Mouse (Mus musculus) heart, adult 8-10 months (tissue): Measurements from ENCODE around the gene Sct. TPM values are rescaled to one million over a fixed set of nuclear protein-coding genes. Genes with fewer than 3 reads are reported as not detected.
"Not testable (repeated sequence)": the region's sequence is repeated elsewhere in the genome, so short reads cannot be mapped to it uniquely, and the experiment has no call there.

ENCODE experiments used
- DNase-seq: peaks from one replicate; pipeline ENCODE4 v3.0.0; 2022; ENCODE audit warnings: low spot score
- total RNA-seq, 4 experiments: library from RNA; stranded (reverse); gene quantifications; 2 replicates each; pipeline ENCODE4 v1.2.4; 2022

Sct gene
- total RNA-seq, 4 experiments from 2014 or later: not detected

DNA sequence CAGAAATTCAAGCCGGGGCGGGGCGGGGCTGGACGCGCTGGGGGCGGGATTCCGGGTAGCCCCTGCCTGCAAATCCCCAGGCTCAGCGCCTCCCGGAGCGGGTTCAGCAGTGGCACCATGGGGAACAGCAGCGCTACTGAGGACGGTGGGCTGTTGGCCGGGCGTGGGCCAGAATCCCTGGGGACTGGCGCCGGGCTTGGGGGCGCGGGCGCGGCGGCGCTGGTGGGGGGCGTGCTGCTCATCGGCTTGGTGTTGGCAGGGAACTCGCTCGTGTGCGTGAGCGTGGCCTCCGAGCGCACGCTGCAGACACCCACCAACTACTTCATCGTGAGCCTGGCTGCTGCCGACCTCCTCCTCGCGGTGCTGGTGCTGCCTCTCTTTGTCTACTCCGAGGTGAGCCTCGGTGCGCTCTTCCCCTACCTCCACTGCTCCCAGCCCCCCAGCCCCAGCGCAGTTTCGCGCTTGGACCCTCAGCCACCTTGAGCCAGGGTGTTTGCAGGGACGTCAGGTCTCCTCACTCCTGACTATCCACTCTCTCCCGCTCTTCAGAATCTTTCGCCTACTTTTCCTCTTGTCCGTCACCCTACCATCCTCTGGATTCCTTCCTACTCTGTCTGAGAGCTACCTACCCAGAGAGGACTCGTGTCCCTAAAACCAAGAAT lies 13.1 kb upstream of the Sct start, which contains the start of gene Drd4:
TSS of gene Drd4 (plus strand) at position 86 of the 662 bp plus-strand sequence.
- no peak for DNase-seq

DNA sequence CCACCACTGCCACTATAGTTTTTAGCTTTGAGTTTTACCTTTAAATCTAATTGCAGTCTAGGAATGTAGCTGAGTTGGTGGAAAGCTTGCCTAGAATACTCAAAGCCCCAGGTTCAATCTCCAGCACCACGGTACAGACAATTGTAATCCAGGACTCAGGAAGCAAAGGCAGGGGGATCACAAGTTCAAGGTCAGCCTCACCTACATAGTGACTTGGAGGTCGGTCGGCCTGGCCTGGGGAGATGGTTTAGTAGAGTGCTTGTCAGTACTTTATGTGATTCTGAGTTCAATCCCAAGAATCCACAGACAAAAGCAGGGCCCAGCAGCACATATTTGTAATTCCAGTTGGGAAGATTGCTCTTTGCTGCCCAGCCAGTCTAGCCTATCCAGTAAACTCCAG lies 9.1 kb upstream of the Sct start:
- DNase-seq: no peak

DNA sequence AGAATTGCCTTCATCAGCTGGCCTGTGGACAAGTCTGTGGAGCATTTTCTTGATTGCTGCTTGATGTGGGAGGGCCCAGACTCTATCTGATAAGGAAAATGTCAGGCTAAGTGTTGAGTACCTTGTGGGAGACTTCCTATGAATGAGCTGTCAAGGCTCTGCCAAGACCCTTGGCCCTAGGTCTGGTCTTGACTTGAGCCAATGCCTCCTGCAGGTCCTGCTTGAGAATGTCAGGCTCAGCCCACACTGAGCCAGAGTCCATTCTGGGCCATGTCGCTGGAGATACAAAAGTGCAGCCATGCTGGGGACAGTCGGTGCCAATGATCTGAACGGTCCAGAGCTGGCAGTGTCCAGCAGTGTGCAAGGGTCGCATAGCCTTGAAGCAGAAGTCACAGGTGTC lies 3.8 kb upstream of the Sct start:
- no peak for DNase-seq

DNA sequence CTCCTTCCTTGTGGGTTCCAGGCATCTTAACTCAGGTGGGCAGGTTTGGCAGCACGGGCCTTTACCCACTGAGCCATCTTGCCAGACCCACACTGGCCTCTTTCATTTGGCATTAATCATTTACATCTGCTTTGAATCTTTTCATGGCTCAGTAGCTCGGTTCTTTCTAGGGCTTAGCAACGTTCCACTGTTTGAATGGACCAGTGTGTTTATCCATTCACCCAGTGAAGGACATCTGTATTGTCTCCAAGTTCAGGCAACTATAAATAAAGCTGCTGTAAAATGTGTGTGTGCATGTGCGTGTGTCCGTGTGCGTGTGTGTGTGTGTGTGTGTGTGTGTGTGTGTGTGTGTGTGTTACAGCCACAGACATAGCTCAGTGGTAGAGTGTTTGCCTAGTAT lies 2.5 kb upstream of the Sct start:
- DNase-seq: no peak

DNA sequence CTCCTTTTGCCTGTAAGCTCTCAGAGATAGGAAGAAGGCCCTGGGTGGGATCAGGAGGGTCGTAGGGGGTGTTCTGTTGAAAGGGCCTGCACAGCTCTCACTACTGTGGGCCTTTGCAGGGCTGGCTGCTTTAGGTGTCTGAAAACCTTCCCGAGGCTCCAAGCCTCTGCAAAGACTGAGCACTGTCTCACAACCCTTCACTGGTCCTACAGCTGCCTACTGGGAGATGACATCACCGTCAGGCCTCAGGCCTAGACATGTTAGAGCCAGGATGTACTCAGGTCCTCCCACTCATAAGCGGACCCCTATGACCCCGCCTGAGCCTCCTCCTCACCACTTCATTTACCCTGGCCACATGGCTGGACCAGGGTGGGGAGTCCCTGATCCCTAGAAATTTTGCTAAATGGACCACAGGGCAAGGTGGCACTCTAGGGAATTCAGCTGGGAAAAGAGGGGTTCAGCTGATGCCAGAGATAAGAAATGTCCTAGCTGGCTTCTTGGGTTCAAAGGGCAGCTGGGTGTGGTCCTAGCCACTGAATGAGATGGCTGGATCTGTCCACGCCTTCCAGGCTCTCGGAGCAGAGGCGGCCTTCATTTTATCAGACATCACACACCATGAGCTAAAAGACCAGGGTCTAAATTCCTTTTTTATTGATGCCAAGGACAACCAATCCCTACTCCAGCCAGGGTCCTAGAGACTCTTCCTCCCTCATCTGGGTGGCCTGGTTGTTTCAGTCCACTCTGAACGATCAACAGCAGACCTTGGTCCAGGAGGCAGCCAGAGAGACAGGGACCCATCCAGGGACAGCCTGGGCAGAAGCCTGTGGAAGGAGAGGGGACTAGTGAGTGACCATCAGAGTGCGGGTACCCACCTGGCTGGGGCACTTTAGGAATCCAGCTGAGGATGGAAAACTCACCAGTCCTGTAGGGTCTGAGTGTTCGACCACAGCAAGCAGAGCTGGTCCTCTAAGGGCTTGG lies 943 bp downstream of the Sct start:
- DNase-seq: no peak

DNA sequence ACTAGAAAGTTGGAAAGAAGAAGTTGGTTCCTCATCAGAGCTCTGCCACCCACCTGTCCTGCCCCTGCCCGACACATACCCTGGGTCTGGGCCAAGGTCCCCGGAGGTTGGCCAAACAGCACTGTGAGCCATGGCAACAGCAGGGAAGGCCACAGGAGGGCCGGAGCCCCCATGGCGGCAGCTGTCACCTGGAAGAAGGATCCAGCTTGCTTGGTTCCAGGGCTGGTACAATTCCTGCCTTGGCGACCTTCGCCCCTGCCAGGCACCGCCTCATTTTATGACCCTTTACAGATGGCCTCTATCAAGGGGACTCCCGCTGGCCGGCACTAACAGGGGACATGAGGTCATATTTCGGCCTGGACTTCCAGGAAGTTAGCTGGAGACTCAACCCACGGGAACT lies 2.4 kb downstream of the Sct start, which contains the start of gene Cdhr5:
TSS of gene Cdhr5 (minus strand) at position 241 of the 400 bp plus-strand sequence.
- no peak for DNase-seq

DNA sequence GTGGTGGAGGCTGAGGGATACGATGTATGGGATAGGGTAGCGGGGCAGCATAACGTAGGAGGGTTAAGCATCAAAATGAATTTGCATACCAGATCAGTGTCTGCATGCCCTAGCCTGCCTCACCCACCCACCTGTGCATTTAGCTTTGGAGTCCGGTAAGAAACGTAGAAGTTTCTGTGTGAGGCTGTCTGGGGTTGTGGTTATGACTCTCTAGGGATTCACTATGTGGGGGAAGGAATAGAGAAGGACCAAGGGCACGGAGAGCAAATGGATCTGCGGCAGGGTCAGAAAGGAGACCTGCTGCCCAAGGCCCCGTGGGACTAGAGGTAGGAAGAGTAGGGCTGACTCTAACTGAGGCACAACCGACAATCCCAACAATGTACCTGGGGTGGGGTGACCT lies 3.6 kb downstream of the Sct start:
- DNase-seq: no peak

DNA sequence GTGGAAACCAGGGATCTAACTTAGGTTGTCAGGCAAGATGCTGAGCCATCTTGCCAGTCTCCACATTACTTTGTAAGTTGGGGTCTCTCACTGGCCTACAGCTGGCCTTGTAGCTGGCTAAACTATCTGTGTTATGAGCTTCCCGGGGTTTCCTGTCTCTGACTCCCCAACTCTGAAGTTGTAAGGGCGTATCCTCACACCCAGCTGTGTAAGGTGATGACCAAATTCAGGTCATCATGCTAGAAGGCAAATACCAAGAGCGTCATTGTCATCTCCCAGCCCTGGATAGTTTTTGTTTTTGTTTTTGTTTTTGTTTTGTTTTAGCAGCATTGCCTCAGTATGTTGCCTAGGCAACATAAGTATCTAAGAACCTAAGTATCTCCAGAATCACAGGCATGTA lies 8.3 kb downstream of the Sct start:
- DNase-seq: no peak

DNA sequence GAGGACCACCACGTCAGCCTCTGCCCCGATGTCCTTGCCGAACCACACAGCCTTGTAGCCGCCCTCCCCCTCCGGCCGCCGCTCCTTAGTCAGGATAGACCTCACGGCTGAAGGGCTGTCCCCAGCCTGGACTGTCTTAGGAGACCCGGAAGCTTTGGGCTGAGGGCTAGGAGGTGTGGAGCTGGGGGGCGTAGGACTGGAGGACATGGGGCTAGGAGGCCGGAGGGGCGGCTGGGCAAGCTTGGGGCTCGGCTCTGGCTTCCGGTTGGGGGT lies 9.7 kb downstream of the Sct start:
- DNase-seq: no peak

DNA sequence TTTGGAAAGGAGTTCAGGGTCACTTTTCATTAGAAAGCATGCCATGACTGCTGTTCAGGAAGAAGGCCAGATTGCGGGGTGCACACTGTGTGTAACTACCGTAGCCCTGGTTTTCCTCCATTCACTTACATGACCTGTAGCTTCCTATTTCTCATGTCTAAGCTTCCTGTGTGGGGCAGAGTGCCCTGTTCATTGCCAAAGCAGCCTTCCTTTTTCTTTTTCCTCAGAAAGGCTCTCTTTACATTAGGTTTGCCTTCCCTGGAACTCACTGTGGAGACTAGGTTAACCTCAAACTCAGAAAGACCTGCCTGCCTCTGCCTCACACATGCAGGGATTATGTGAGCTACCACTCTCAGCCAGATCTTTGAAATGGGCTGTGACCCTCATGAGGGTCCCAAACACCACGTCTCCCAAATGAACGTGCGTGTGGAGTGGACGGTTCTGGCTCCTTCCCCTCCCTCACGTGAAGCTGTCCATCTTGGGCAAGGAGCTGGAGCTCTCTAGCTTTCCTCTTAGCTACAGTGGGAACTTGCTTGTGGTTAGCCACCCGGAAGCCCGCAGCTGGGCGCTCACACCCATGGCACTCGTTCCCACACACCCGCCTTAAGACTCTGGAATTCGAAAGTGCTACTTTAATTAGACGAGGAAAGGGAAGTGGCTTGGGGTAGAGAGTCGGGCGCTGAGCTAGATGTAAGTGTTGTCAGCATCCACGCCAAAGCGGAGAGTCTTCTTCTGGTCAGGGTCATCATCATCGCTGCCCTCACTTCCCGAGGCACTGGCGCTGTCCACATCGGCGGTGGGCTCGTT lies 10.3 kb downstream of the Sct start:
- DNase-seq: peak; percentile 39

DNA sequence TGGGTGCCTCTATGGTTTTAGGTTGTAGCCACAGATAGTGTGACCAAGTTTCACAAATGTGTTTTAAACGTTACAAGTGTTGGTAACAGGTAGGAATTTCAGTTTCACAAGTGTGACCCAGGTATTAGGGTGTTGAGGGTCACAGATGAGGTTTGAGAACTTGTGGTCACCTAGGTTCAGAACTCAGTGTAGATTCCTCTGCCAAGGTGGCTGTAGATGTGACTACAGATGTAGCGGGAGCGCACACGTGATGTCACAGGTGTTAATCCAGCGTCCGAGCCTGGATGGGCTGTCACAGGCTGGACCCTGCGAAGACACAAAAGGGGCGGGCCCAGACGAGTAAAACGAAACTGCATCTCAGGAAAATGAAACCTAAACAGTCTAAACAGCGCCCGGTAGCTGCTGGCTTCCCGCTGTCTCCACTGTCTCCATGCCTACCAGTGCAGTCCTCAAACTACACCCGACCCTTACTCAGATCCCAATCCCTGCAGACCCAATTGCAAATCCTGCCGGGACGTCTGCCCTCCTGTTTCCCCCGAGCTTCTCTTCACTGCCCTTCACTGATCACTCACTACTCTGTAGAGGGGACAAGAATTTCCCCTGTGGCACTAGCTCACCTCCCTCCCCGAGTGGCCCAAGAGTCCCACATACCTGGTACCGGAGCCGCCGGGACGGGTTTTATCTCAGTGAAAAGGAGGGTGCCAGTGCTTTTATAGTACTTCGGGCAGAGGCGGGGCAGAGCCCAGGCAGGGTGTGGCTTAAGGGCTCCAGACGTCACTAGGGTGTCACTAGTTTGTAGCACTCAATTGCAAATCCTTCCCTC lies 13.0 kb downstream of the Sct start, which contains the start of gene Irf7:
TSS of gene Irf7 (minus strand) at position 743 of the 823 bp plus-strand sequence.
- DNase-seq: peak; percentile 76

DNA sequence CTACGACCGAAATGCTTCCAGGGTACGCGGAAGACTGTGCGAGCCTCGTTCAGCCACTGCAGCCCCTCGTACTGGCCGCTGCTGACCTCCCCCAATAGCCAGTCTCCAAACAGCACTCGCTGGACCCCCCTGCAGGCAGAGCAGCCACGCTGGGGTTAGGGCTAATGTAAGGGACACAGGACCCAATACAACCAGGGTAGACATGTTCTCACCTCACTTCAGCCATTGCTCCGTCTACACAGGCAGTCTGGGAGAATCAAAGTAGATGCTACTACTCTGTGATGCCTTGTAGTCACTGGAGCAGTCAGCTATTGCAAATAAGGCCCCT lies 13.6 kb downstream of the Sct start:
- DNase-seq: no peak

DNA sequence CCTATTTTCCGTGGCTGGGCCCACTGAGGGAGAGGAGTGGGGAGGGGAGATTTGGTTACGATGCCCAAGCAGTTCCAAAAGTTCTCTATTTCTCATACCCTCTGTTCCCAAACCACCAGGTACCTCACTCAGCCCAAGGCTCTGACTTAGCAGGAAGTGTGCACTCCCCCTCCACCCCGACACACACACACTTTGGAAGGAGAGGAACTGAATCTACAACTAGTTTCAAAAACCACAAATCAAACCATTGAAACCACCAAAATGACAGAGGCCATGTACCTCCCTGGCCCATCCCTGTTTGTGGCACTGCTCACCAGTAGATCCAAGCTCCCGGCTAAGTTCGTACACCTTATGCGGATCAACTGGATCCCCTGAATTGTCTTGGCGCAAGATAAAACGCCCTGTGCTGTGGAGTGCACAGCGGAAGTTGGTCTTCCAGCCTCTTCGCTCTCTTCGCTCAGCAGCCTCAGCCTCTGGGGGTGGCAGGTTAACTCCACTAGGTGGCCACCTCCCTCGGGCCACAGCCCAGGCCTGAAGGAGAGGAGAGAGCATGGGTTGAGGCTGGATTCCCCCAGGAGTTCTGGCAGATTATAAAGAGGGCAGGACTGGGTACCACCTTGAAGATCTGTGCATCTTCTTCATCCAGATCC lies 14.0 kb downstream of the Sct start:
- no peak for DNase-seq

DNA sequence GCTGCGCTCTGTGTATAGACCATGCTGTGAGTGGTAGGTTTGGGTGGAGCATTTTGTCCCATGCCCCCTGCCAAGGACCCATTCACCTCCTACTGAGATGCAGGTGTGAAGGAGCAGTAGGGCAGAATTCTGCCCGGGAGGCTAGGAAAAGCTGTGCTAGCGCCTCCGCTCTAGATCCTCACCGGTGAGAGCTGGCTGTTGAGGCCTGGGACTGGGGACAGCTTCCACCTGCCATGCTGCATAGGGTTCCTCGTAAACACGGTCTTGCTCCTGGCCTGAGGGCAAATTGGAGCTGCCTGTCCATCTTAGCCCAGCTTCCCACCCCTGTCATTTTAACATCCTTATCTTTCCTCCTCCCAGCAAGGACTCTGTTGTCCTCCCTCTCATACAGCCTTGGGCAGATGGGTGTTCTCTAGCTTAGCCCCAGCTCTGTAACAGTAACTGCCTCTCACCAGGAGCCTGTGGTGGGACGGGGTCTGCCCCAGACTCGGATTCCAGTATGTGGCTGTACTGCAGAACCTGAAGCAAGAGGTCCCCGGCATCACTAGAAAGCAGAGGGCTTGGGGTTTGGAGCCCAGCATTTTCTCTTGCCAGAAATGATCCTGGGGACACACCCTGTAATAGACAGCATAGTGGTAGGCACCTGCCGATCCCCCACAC lies 14.8 kb downstream of the Sct start:
- DNase-seq: no peak

DNA sequence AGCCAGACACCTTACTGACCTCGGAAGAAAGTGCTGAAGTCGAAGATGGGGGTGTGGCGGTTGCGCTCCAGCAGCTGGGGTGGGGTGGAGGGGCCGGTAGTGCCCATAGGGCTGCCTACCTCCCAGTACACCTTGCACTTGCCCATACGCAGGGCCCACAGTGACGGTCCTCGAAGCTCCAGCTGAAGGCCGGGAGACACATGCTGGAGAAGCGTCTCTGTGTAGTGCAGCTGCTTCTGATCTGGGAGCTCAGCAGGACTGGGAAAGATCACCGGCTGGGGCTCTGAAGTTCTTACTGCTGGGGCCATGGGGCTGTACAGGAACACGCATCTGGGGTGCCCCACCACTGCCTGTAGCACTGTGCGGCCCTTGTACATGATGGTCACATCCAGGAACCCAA lies 15.3 kb downstream of the Sct start:
- DNase-seq: no peak

DNA sequence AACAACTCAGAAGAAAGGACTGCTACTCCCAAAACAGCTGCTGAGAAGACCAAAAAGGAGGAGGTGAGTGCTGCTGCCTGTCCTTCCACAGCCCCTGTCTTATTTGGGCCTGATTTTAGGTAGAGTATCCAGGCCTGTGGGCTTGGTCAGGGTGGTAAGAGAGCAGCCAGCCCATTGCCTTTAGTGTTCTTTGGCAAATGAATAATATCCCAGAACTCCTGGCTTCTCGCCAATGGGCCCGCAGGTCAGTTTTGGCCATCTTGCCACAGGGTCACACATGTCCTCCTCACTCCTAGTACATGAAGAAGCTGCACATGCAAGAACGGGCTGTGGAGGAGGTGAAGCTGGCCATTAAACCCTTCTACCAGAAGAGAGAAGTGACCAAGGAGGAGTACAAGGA lies 17.5 kb downstream of the Sct start:
- DNase-seq: no peak

DNA sequence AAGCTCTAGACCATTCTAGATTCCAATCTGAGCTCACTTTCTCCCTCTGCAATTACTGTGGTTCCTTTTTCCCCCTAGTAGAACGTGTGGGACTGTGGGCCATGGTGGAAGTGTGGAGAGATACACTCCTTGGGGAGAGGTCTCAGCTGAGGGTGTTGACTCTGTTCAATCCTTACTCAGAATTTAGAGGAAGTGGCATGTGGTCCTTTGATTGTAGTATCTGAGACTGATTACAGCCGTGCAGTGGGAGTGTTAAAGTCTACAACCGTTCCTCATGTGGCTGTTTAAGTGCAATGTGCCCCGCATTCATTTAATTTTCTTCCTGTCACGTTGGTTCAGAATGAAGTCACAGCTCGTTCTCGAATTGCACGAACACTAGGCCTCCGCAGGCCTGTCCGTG lies 22.8 kb downstream of the Sct start:
- no peak for DNase-seq

DNA sequence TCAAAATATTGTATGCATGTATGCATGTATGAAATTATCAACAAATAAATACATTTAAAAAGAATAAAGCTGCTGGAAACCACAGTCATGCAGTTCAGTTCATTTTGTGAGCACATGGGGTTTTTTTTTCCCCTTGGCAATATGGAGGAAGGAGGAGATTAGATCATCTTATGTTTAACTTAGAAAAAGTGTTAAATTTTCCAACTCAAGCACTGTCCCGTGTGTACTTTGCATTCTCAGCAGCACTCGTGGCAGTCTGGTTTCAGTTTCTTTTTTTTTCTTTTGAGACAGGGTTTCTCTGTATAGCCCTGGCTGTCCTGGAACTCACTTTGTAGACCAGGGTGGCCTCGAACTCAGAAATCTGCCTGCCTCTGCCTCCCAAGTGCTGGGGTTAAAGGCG lies 28.4 kb downstream of the Sct start:
- not testable (repeated sequence) for DNase-seq

DNA sequence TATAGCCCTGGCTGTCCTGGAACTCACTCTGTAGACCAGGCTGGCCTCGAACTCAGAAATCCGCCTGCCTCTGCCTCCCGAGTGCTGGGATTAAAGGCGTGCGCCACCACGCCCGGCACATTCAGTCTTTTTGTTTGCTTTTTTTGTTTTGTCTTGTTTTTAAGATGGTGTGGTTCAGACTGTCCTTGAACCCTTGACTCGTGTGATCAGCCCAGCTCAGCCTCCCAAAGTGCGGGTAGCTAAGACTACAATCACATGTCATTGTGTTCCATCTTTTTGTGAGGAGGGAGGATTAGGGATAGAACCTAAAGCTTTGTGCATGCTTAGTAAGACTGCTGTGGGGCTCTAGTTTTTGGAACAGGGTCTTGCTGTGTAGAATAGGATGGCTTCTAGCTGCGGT lies 47.4 kb downstream of the Sct start:
- DNase-seq: no peak

DNA sequence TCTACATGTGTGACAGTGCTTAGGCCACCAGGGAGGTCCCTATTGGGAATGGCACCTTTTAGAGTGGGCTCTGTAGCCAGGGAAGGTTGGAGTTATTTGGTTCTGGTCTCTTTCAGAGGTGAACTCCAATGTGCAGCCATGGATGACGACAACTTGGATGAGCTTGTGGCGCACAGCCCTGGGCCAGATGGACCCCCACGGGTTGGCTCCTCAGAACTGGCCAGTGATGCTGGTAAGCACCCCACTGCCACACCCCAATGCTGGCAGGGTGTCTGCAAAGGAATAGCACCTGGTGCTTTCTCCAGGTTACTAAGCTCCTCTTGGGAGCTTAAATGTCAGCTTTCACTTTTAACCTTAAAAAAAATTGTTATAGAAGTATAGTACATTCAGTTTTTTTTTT lies 47.8 kb downstream of the Sct start:
- DNase-seq: no peak
